Mouse (Mus musculus): ENCODE results near the gene Dera.

GRCm38 (mm10) chr6:137754056-137754856 is at the start of gene Dera:
- TF ChIP-seq TCF12 (IDR thresholded peaks at IDR 0.05; ENCODE audit: insufficient read depth, poor library complexity, severe bottlenecking): no peak
- TF ChIP-seq POLR2A (IDR thresholded peaks at IDR 0.05; ENCODE audit: insufficient read length, low read depth): peak; percentile 91
- TF ChIP-seq POLR2AphosphoS2 (IDR thresholded peaks at IDR 0.05; ENCODE audit: insufficient read length, low read depth): peak; percentile 98
- TF ChIP-seq MAX (IDR thresholded peaks at IDR 0.05; ENCODE audit: low read depth): no peak
- no peak for TF ChIP-seq CEBPB (IDR thresholded peaks at IDR 0.05; ENCODE audit: insufficient read depth, poor library complexity, severe bottlenecking)
- no peak for TF ChIP-seq USF1 (IDR thresholded peaks at IDR 0.05; ENCODE audit: low read depth)
- no peak for TF ChIP-seq REST (IDR thresholded peaks at IDR 0.05; ENCODE audit: insufficient read depth, insufficient read length)
- TF ChIP-seq MYOG (IDR thresholded peaks at IDR 0.05; ENCODE audit: control insufficient read depth in 1 of 3, insufficient read depth in 1 of 3, insufficient read length in 2 of 3, low read depth in 2 of 3): no peak
- TF ChIP-seq TCF3 (IDR thresholded peaks at IDR 0.05; ENCODE audit: insufficient read length, low read depth): no peak
- no peak for TF ChIP-seq MYOD1 (IDR thresholded peaks at IDR 0.05; ENCODE audit: control insufficient read depth in 1 of 3, insufficient read length in 2 of 3, low read depth in 2 of 3)
- TF ChIP-seq SRF (IDR thresholded peaks at IDR 0.05; ENCODE audit: control insufficient read depth, insufficient read length, low read depth): no peak
